ENCODE assay signal across 8 mouse cellular contexts in the genomic region with DNA sequence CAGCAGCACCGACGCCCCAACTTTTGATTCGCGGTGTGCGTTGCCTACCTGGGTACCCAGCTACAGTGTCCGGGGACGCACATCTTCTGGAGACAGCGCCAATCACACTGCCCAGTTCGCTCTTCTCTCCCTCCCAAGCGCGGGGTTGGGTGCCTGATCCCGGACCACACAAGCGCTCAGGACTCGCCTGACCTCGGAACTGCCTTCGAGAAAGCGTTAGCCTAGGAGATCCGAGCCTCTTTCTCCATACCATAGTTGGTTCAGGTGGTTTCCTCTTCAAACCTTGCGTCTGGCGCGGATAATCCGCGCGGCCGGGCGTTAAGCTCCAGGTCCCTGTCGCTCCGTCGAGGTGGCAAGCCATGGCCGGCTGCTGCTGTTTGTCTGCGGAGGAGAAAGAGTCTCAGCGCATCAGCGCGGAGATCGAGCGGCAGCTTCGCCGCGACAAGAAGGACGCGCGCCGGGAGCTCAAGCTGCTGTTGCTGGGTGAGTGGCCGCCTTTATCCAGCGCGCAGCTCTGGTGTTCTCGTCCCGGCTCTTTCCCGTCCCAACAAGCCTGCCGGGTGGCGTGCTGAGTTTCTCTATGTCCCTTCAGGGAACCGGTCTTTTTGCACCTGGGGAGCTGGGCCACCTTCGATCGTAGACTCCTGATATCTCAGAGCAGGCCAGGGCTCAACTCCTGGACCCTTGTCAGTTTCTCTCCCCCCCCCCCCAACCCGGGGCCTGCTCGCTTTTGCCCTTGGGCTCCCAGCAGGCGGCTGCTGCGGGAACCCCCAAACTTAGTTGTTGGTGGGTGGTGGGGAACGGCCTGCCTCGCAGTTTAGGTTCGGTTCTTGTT. TPM values are rescaled to one million over a fixed set of nuclear protein-coding genes. Genes with fewer than 3 reads are reported as not detected.
DNase-seq lines count a peak whose midpoint lies in the region; ATAC-seq and TF ChIP-seq lines count a peak whose summit lies in the region.

No protein-coding gene starts in this region.

- no peak for TF ChIP-seq POLR2A in small intestine, adult 2 months (IDR thresholded peaks at IDR 0.05; ENCODE audit: low read depth, low read length)

- H3K27me3 ChIP-seq in heart, embryonic 12.5 days (replicated peaks), result peaks cover 29% of the 10 kb centered on the region
- peaks cover 3% of the 10 kb centered on the region for H3K27me3 ChIP-seq in kidney, embryonic 16.5 days (ENCODE audit: insufficient read depth, low read length)
- peaks cover 15% of the 10 kb centered on the region for H3K27me3 ChIP-seq in small intestine, adult 2 months (ENCODE audit: control insufficient read depth, insufficient read depth, low read length)

- no peaks in the 10 kb centered on the region for H3K36me3 ChIP-seq in heart, embryonic 12.5 days
- H3K36me3 ChIP-seq in kidney, embryonic 16.5 days (ENCODE audit: insufficient read depth, low read length), result no peaks in the 10 kb centered on the region
- H3K36me3 ChIP-seq in small intestine, adult 2 months (ENCODE audit: control insufficient read depth, insufficient read depth, low read length), result no peaks in the 10 kb centered on the region

- peak; percentile 31 to 53 for DNase-seq in right cerebral cortex, postnatal 10 days (ENCODE audit: low spot score in 2 of 2)
- DNase-seq in right cerebral cortex, postnatal 36 days (ENCODE audit: low spot score in 2 of 2), result no peak
- DNase-seq in c-Kit-positive CD71-positive TER-119-negative erythroid progenitor cells, embryonic 14.5 days (ENCODE audit: low read depth), result peak; percentile 15
- peak; percentile 28 for DNase-seq in lung, postnatal 25 days (ENCODE audit: low spot score)
- no peak for DNase-seq in cerebellum, adult 11-12 months

- H3K9ac ChIP-seq in heart, embryonic 12.5 days, result peak overlapping the region; percentile 18; the same call in 1 of the 2 replicates
- peak overlapping the region; percentile 73 for H3K9ac ChIP-seq in kidney, embryonic 16.5 days (replicated peaks; ENCODE audit: low read length)

- no peak overlapping the region for H3K27ac ChIP-seq in heart, embryonic 12.5 days (ENCODE audit: poor library complexity, severe bottlenecking)
- peak overlapping the region; percentile 27; the same call in 1 of the 2 replicates for H3K27ac ChIP-seq in kidney, embryonic 16.5 days (ENCODE audit: low read length)
- H3K27ac ChIP-seq in small intestine, adult 2 months (ENCODE audit: insufficient read depth, low read depth, low read length), result no peak overlapping the region

- H3K9me3 ChIP-seq in heart, embryonic 12.5 days (replicated peaks), result no peaks in the 10 kb centered on the region
- no peaks in the 10 kb centered on the region for H3K9me3 ChIP-seq in kidney, embryonic 16.5 days (ENCODE audit: low read length)

- peaks cover 48% of the 10 kb centered on the region for H3K4me1 ChIP-seq in heart, embryonic 12.5 days (replicated peaks)
- H3K4me1 ChIP-seq in kidney, embryonic 16.5 days (ENCODE audit: insufficient read depth, low read length), result peaks cover 36% of the 10 kb centered on the region
- H3K4me1 ChIP-seq in small intestine, adult 2 months (ENCODE audit: control insufficient read depth, insufficient read depth, insufficient read length, low read length), result peaks cover 15% of the 10 kb centered on the region

- H3K4me3 ChIP-seq in heart, embryonic 12.5 days, result peak overlapping the region; percentile 50
- H3K4me3 ChIP-seq in kidney, embryonic 16.5 days (ENCODE audit: low read length), result peak overlapping the region; percentile 54
- peak overlapping the region; percentile 57 for H3K4me3 ChIP-seq in small intestine, adult 2 months (ENCODE audit: low read depth, low read length)

- WGBS in heart, embryonic 12.5 days, result 3% methylated on average over 61 of the region's 61 CpGs
- 3% methylated on average over 61 of the region's 61 CpGs for WGBS in kidney, embryonic 16.5 days
- WGBS in small intestine, adult 2 months, result 12% methylated on average over 61 of the region's 61 CpGs

- no peak for TF ChIP-seq CTCF in small intestine, adult 2 months (IDR thresholded peaks at IDR 0.05; ENCODE audit: extremely low read depth, insufficient read length, insufficient replicate concordance, low read depth, low read length)

- no peak for ATAC-seq in heart, embryonic 12.5 days (ENCODE audit: insufficient number of reproducible peaks, low FRiP score)
- ATAC-seq in kidney, embryonic 16.5 days (ENCODE audit: low FRiP score, low TSS enrichment), result no peak

- H3K4me2 ChIP-seq in heart, embryonic 12.5 days, result peak overlapping the region; percentile 78
- H3K4me2 ChIP-seq in kidney, embryonic 16.5 days (replicated peaks; ENCODE audit: low read depth, low read length), result peak overlapping the region; percentile 75

RNA-seq across cellular contexts. Expression of gene Gna14, which starts 1.0 kb away (rescaled TPM):
- polyA plus RNA-seq in heart, embryonic 12.5 days (2016; fragmentation: Nextera tagmentation; extraction: Ambion mirVana), result 0.49 and 0.79 TPM in 2 replicates
- polyA plus RNA-seq in kidney, embryonic 16.5 days (2015; fragmentation: Nextera tagmentation; extraction: Ambion mirVana), result 14.0 and 14.2 TPM in 2 replicates
- polyA plus RNA-seq in small intestine, adult 2 months (2012; rRNA removed), result 0.52 and 1.6 TPM in 2 replicates

Comparison
In these comparisons a context has a peak if more than half of its experiments do, and no peak if none do; other contexts are left out.
1. DNase-seq: peak in right cerebral cortex, postnatal 10 days (2 of 2), c-Kit-positive CD71-positive TER-119-negative erythroid progenitor cells, embryonic 14.5 days (single experiment) and lung, postnatal 25 days (single experiment); none in right cerebral cortex, postnatal 36 days (0 of 2) and cerebellum, adult 11-12 months (single experiment).
2. Peak in every context shown above with its lines, with median percentiles within 50 percentile points of each other: H3K4me3 ChIP-seq.